Mouse (Mus musculus) thymus, adult 18-20 months (tissue): ENCODE data around the gene Gmfg.
A peak's percentile ranks its signal among the peaks of the same experiment; 100 is the strongest.

ENCODE experiments used
- DNase-seq, 2 experiments: peaks; one replicate each; pipeline ENCODE4 v3.0.0; 2022; ENCODE audit warnings: mixed read lengths in 2 of 2

Gmfg gene

GRCm38 (mm10) chr7:28436932-28437570, at the start of gene Gmfg:
TSS of gene Gmfg (plus strand) at chr7:28437447.
- DNase-seq = peak; percentile 70 to 86

GRCm38 (mm10) chr7:28390331-28390730, 46.9 kb upstream of the Gmfg start:
- DNase-seq = no peak

- peak; percentile 93 to 96 for DNase-seq
Measured at GRCm38 (mm10) chr7:28392429-28393271, 44.6 kb upstream of the Gmfg start, which contains the start of the genes Med29 and Paf1. TSS of gene Med29 (minus strand) at chr7:28392708. TSS of gene Paf1 (plus strand) at chr7:28392951.

- DNase-seq = no peak
Measured at GRCm38 (mm10) chr7:28393272-28393951, 43.8 kb upstream of the Gmfg start.

GRCm38 (mm10) chr7:28395425-28395824, 41.8 kb upstream of the Gmfg start:
- no peak for DNase-seq

GRCm38 (mm10) chr7:28398000-28398399, 39.2 kb upstream of the Gmfg start:
- DNase-seq = no peak

- no peak for DNase-seq
Measured at GRCm38 (mm10) chr7:28398696-28399340, 38.4 kb upstream of the Gmfg start.

GRCm38 (mm10) chr7:28401030-28401429, 36.2 kb upstream of the Gmfg start:
- no peak for DNase-seq

- no peak for DNase-seq
Measured at GRCm38 (mm10) chr7:28401942-28402341, 35.3 kb upstream of the Gmfg start.

GRCm38 (mm10) chr7:28410841-28411475, 26.3 kb upstream of the Gmfg start:
- DNase-seq = no peak

- no peak for DNase-seq
Measured at GRCm38 (mm10) chr7:28412826-28413225, 24.4 kb upstream of the Gmfg start.

- no peak for DNase-seq
Measured at GRCm38 (mm10) chr7:28417368-28417767, 19.9 kb upstream of the Gmfg start.

GRCm38 (mm10) chr7:28418096-28418670, 19.1 kb upstream of the Gmfg start:
- DNase-seq = no peak

- DNase-seq = no peak
Measured at GRCm38 (mm10) chr7:28419416-28419815, 17.8 kb upstream of the Gmfg start.

- no peak for DNase-seq
Measured at GRCm38 (mm10) chr7:28423018-28423417, 14.2 kb upstream of the Gmfg start.

- DNase-seq = no peak
Measured at GRCm38 (mm10) chr7:28427738-28428137, 9.5 kb upstream of the Gmfg start.

GRCm38 (mm10) chr7:28430512-28430911, 6.7 kb upstream of the Gmfg start:
- no peak for DNase-seq

- no peak for DNase-seq
Measured at GRCm38 (mm10) chr7:28432252-28432651, 5.0 kb upstream of the Gmfg start.

GRCm38 (mm10) chr7:28435660-28436259, 1.5 kb upstream of the Gmfg start:
- DNase-seq = peak; percentile 50 to 61

- DNase-seq = peak; percentile 100
Measured at GRCm38 (mm10) chr7:28436271-28436904, 859 bp upstream of the Gmfg start.

GRCm38 (mm10) chr7:28437964-28438363, 717 bp downstream of the Gmfg start:
- DNase-seq = no peak
